Mouse (Mus musculus): Measurements from ENCODE around the gene Ltbp1.

The Ltbp1 gene

DNA sequence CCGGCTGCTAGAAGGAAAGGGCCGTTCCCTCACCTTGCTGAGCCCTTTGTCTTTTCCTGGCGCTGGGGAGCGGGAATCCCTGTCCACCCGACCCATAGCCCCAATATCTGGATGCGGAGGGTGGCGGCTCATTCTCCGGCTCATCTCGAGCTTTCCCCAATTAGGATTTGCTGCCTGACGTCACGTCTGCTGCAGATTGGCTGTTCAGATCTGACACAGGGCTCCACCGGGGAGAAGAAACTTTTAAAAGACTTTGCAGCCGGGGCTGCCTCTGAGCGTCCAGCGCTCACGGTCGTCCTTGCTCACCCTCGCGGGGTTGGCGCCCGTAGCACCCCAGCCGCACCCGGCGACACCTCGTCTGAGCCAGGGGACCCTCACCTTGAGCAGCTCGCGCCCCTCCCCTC is at the start of gene Ltbp1:
Gene Ltbp1 (plus strand): TSS at position 288 of the 404 bp plus-strand sequence.
- peak; percentile 59 for DNase-seq

DNA sequence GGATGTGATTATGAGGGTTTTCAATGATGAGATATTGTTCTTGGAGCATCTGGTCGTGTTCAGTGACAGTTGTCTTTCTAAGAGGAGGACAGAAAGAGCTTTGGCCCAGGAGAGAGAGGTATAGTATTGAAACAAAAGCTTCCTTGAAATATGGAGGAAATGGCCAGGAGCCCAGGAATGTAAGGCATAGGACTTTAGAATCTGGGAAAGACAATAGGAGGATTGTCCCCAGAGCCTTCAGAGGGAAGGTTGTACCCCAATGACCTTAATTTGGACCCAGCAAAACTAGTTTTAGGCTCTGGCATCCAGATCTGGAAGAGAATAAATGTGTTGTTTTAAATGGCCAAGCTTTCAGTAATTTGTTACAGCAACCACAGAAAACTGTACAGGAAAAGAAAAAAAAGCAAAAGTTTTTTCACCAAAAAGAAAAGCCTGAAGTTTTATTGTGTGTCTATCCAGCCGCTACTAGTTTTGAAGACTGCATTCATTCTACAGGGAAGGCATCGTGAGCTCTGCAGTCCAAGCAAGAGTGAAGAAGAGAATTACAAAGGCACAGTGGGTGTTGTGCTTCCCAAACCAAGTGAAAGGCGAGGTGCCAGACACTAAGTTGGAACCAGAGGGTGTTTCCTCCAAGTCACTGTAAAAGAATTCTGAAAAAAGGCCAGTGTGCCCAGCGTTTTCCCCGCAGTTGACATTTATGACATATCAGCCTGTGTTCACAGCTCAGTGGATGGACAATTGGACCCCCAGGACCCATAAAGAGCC is 45.7 kb upstream of the Ltbp1 start:
- DNase-seq, result no peak

DNA sequence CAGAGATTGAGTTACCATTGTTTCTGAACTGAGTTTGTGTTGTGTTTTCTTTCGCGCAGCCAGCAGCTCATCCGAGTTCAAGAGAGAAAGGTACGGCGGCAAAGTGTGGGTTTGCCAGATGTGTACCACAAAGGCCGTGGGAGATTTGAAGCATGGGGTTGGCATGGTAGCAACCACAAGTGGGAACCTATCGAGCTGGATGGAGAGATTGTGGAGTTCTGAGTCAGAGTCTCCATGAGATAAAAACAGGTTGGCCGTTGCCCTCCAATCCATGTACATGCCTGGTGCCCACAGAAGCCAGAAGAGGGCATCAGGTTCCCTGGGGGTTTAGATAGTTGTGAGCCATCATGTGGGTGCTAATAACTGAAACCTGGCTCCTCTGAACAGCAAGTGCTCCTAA is 42.1 kb upstream of the Ltbp1 start:
- DNase-seq, result no peak

DNA sequence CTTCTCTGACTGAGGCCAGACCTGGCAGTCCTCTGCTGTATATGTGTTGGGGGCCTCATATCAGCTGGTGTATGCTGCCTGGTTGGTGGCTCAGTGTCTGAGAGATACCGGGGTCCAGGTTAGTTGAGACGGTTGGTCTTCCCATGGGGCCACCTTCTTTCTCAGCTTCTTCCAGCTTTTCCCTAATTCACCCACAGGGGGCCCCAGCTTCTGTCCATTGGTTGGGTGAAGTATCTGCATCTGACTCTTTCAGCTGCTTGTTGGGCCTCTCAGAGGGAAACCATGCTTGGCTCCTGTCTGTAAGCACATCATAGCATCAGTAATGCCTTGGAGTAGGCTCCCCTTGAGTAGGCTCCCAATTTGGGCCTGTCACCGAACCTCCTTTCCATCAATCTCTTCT is 41.5 kb upstream of the Ltbp1 start:
- DNase-seq, result no peak

DNA sequence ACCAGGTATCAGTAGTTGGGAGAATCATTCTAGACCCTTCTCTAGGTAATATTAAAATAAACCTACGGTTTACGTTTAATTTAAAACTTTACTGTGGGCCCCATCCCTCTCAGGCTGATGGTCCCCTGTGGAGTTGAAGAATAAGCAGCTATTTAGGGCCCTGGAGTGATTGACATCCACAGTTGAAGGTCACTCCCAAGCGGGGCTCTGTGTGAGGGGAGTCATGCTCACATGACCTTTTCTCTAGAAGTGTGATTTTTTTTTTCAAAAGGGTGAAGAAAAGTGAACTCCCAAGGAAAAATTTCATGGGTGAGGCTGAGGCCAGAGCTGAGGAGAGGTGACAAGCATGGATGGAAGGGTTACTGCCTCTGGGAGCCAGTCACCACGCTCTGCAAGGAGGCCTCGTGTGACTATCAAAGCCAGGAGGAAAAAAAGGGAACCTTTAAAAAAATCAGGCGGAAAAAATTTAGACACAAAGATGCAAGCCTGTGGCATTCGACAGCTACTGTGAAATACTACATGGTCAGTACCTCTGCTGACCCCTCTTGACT is 38.0 kb upstream of the Ltbp1 start:
- no peak for DNase-seq

DNA sequence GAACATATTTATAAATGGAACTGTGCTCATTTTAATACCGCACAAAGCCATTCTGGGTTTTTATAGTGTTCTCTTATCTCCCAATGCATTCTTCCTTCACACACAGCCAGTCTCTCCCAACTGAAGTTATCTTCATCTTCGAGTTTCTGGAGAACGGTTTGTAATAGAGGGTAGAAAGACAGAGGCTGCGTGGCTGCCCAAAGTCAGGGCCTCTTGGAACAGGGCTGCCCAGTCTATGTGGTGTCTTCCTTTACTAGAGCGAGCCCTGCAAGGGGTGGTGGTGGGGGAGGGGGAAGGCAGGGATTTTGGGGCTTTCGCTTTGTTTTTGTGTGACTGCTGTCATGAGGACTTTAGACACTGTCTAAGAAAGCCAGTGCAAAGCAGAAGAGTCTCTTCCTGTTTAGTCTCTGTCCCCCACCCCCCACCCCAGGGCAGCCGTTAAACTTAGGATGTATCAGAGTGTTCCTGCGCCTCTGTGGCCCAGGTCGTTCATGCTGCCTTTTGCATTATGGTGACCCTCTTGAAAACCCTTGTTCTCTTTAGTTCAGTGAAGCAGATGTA is 37.1 kb upstream of the Ltbp1 start:
- DNase-seq, result no peak

DNA sequence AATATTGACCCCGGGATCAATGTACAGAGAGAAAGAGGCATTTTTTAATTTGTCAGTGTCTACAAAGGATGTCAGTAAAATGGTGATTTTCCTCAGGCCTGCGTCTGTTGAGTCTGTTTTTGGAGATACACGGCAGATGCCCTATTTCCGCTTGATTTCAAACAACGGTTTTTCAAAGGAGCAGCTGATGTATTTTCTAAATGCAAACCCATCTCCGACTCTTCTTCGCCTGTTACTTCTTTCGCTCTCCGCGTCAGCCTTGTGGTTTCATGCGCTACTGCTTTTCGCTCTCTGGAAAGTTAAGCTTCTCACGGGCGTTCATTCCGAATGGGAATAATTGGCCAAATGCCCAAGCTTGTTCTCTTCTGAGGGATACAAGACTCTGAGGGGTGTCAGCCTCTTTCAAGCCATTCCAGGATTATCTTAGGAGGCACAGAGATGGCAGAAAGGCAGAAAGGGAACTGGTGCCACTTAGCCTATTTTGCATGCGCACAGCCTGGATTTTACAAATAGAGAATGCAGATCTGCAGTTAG is 36.6 kb upstream of the Ltbp1 start:
- no peak for DNase-seq

DNA sequence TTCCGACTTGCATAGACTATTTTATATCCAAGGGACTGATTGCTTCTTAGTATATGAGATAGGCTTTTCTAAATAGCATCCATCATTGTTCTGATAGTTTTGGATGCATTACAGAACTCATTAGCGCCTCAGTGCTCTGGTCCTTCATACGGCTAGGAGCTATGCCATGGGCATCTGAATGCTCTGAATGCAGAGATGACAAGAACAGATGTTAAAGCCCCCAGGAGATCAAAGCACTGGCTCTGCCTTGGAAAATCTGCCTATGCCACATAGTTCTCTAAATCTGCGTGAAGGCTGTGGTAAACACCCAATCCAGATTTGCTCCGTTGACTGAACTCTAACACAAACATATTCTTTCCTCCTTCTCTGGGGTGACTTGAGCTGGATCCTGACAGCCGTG is 30.2 kb upstream of the Ltbp1 start:
- no peak for DNase-seq

DNA sequence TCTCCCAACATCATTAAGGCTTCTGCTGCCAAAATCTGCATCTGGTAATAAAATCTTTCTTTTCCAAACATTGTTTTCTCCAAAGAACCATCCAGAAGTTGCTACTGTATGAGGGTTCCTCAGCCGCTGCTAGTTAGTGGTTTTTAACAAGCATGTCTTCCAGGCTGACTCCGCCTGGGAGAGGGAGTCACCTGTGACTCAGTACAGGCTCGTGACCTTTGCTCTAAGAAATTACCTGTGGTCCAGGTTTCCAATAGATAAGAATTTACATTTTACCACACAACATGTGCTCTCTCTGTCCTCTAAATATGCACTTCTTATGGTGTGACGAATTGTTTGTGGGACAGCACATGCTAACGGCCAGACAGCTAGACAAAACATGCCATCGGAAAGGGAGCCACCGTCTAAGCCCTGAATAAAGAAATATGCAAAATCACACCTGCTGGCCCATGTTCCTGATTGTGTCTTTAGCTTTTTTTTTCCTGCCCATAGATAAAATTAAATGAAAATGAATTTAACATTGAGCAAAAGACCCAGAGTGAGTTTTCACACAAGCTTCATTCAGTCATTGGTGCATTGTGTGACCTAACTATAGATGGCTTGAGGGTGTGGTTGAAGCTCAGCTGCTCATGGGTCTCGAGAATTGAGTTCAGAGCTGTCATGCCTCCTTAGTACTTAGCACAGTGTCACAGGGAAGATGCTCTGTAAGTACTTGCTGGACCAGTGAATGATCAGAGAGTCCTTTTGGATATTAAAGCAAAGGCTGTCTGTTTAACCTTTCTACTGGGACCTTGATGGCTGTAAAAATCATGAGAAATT is 29.0 kb upstream of the Ltbp1 start:
- DNase-seq, result no peak

DNA sequence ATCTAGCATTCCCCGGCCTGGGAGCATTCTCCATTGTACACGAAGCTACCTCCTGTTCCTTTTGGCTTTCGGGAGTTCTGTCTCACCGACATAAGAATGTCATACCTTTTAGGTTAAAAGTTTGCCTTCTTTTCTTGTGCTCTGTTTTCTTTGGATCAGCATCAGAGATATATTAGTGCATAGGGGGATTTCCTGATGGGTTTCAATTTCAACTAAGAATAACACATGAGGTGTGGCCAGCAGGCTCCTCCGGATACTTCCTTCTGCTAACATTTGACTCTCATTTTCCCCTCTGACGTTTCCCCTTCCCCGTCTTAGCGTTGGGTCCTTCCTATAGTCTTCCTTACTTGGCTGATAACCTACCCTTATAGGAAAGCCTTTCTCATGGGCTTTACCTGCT is 25.6 kb upstream of the Ltbp1 start:
- DNase-seq, result no peak

DNA sequence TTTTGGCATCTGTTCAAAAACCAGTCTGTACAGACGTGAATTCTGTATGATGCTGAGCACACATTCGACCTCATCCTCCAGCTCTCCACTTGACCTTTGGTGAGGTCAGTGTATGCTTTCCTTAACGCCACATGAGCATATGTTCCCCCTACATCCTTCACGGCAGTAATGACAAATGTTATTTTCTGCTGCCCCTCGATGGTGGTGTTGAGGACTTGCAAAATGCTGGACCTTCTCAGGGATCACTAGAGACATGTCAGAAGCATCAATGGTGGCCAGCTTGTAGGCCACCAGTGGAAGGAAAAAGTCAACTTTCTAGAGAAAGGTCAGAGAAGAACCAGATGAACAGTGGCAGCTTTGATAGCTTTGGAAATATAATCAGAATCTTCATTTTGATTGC is 23.7 kb upstream of the Ltbp1 start:
- DNase-seq, result no peak

DNA sequence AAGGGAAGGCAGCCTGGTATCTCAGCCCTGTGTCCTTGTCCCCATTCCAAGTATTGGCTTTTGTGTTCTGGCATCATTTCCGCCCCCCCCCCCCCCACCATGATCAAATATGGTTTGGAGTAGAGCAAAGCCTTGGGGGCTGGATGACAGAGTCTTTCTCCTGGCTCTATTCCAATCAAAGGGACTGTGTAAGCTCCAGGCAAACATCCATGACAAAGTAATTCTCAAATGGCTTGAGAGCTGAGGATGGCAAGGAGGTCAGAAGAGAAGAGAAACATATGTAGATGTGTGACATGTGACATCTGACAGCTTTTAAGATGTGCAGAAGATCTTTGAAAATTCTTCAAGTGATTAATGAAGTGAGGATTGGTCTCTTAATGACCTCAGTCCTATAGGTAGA is 22.5 kb upstream of the Ltbp1 start:
- DNase-seq, result no peak

DNA sequence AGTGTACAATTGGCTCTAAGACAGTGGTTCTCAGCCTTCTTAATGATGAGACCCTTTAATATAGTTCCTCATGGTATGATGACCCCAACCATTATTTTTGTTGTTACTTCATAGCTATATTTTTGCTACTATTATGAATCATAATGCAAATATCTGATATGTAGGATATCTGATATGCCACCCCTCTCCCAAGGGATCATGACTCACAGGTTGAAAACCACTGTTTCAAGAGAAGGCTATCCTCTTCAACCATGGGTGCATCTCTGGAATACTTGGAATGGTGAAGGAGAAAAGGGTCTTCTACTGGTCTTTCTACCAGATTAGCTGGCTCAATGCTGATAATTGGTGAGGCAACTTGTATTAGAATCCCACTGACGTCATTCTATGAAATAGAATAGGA is 21.3 kb upstream of the Ltbp1 start:
- no peak for DNase-seq

DNA sequence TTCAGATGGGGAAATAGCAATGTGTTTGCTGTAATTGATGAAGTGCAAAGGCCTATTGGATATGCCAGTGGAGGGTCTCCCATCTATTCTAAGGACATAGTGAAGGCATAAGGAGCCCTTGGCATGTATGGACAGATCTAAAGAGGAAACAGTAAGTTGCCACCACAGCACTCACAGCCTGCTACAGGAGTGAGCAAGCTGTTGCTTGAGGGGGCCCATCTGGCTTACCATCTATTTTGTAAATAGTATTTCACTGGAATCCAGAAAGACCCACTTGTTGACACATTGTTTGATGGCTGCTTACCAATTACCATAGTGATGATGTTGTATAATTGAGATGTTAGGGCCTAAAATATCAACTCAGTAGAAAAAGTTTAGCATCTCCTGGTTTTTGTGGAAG is 20.7 kb upstream of the Ltbp1 start:
- no peak for DNase-seq

DNA sequence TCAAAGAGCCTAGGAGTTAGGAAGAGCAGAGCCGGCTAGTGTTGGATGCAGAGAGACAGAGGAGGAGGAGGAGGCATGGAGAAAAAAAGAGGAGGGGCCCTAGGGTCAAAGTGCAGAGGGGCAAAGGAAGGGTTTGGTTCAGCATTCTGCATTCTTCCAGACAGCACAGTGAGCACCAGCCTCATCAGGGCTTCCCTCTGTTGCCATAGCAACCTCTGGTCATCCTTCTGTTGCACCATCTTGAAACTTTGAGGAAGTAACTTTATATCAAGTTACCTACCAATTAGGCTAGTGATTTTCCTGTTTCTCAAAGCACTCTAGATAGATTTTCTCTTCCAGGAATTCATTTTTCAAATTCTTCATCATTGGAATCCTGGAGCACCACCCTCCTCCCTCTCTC is 18.3 kb upstream of the Ltbp1 start:
- no peak for DNase-seq

DNA sequence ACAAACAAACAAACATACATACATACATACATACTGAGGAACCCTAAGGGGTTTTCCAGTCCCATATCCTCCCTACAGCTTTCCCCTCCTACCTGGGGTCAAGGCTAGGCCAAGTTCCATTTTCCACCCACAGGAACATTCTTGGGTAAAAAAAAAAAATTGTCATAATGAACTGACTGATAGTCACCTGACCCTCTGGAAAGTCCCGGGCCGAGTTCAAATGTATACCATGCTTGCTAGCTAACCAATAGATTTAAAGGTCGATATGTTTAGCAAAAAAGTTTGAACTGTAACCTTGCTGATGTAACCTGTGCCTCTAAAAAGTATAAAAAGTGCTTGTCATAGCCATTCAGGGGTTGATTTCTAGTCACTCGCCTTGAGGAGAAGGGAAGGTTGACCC is 15.7 kb upstream of the Ltbp1 start:
- DNase-seq, result no peak

DNA sequence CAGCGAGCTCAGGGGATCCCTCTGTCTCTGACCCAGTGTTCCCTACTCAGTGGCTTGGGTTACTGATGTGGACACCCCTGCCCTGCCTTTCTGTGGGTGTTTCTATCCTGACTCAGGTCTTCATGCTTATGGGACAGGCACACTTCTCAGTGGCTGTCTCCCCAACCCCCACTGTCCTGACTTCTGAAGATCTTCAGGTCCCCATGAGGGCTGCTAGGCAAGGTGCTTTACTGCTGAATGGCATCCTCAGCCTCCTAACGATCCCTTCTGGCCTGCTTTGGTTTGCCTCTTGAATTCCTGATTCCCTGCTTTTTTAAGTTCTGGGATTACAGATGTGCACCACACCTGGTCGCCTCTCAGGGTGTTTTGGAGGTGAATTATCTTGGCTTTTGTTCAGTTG is 14.8 kb upstream of the Ltbp1 start:
- DNase-seq, result no peak

DNA sequence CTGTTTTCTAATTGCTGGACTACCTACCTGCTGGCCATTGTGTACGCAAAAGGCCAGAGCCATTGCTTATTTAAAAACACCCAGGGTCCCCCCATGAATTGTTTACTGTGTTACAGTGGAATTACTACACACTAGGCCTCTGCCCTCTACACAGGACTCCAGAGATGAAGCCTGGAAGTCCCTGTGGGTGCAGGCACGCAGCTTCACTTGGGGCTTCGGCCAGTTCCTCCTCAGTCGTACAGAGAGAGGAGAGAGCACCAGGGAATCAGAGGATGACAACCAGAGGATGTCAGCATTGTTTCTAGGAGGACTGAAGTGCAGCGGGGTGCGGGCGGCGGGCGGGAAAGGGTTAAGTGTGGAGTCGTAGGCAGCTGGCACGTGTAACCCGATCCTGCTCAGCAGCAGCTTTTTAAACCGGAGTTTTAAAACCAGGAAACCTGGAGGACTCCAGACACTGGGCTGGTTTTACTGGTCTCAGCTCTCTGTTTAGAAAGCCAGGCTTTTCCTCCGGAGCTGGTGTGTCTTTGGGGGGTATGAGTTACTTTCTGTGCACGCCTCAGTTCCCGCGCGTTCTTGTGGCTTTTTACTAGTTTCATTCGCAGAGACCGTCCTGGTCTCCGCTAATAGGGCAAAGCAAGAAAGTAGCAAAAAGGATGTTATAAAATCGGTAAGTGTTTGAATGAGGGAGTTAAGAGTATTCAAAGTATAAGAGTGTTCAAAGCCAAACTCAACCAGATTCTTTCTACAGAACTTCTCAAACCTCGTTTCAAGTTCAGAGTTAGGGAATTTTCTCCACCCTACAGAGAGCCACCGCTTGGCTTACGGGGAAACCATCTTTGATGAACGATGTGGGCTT is 11.4 kb upstream of the Ltbp1 start:
- peak; percentile 13 for DNase-seq

DNA sequence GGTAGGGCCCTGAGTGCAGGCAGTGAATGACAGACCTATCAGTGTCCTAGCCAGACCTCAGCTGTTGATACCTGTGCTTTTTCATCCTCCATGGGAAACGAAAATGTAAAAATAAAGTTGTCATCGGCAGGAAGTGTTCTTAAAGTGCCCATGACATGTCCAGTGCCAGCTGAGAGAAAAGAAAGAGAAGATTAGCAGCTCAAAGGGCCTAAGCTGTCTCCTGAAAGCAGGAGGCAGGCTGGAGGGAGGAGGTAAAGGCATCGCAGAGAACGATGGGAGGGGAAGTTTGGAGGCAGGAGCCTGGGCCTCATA is 10.8 kb upstream of the Ltbp1 start:
- DNase-seq, result no peak

DNA sequence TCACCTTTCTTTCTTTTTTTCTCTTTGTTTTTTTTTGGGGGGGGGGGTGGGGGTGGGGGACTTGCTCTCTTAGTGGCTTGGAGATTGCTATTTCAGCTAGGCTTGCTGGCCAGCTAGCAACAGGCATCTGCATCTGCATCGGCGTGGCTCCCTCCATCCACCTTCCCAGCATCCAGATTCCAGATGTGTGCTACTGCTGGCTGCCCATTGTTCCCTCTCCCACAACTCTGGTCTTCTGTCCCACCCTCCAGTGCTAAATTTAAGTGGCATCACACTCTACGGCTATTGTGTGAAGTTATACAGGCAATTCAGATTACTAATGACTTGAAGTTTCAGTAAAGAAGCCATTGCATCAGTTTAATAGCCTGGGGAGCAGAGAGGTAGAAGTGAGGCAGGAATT is 10.1 kb upstream of the Ltbp1 start:
- DNase-seq, result no peak

DNA sequence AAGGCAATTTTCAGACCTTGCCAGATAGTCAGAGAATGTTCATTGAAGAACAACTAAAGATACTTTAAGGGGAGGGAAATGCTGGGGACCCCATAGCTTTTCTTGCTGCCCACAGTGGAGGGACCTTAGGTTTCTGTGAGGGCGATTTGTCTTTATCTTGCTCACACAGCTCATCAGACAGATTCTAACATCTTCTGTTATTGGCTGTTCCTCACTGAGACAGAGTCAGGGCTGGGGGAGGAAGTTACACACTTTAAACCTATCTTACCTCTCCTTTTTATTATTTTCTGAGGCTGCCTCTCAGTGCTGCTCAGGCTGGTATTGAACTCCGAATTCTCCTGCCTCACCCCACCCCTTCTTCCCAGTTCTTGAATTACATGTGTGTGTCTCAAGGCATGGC is 5.3 kb upstream of the Ltbp1 start:
- no peak for DNase-seq

DNA sequence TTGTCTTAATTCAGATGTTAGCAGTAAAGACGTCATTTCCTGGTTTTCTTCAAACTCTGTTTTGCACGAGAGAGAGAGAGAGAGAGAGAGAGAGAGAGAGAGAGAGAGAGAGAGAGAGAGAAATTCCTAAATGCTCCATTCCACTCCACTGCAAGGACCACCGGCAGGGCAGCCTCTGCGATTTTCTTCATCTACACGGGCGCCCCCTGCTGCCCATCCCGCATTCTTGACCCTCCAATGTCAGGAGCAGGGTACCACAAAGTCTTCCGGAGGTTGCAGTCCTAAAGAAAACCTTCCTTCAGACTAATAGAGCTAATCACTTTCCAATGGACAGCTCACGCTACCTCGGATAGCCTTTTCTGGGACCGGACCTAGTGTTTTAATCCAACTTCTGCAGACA is 548 bp upstream of the Ltbp1 start:
- peak; percentile 78 for DNase-seq

Measured in kidney, adult 18-20 months (tissue).